Mouse (Mus musculus) brain, embryonic 18.5 days (tissue): ENCODE data around the gene Zbtb20.

ENCODE experiments used
- DNase-seq: peaks from one replicate; pipeline ENCODE4 v3.0.0-alpha.2; 2012; ENCODE audit warnings: low read depth, low spot score

Gene Zbtb20

DNA sequence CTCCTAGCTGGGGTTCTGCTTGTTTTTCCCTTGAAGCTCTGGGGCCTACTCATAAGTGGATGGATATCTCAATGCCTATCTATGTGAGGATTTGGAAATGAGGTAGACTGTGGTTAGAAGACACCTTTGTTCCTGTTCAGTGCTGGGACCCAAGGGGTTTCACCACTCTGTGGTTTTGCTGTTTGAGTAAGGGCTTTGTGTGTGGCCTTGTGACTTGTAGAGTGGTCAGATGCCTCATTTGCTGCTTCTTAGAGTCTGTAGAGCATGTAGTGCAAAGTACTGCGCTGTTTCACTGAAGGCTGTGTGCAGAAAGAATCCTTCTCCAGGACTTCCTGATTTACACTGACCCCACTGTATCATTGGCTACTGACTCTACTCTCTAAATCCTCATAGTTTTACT is 314.7 kb downstream of the Zbtb20 start:
- DNase-seq, result no peak

DNA sequence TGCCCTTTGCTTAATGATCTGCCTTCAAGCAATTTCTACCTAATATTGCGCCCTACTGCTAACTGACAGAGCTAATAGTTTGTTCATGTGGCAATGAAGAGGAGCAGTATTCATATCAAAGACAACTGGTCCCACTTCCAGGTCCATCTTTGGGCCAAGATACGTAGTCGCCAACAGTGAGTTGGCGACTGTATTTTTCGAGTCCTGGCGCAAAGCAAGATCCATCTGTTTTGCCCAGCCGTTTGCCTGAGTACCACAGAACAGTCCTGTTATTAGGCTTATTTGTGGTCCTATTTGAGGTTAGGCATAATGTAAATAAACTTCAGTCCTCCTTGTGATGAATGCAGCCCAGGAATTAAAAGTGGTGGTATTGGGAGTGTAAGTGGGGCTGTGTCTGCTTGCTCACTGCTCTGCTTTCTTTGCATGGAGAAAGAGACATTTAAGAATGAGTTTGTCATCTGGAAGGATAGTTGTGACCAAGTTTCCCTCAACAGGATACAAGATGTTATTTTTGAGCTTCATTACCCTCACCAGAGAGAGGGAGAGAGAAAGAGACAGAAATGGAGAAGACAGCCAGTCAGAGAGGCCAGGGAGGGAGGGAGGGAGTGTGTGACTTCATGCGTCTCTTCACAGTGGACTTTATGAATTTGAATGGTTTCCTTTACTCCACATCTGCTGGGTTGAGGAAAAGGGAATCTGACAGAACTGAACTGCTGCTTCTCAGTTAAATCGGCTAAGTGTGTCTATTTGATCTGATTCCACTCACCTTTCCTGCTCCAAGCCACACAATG is 315.6 kb downstream of the Zbtb20 start:
- no peak for DNase-seq

DNA sequence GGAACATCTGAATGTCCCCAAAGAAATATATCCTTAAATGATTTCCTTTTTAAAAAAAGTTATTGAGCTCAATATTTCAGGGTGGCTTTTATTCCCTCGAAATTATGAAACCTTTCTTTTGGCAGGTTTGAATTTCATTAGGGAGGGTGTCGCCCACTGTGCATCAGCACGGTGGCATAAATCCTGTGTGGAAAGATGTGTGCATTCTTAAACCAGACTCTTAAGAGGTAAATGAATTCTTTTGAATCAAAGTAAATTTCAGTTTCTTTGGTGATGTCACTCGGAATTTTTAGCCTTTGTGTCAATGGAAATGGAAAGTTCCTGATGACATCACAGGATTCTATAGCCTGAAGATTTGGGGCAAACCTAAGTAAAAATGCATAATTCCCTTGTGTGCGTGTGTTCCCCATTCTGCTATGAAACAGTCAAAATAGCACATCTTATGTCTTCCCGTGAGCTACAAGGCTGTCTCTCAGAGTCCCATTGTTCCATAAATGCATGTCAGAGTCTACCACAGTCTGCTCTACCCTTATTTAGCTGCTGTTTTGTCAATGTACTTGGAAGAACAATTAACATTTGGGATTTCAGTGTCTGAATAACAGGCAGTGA is 318.1 kb downstream of the Zbtb20 start:
- no peak for DNase-seq

DNA sequence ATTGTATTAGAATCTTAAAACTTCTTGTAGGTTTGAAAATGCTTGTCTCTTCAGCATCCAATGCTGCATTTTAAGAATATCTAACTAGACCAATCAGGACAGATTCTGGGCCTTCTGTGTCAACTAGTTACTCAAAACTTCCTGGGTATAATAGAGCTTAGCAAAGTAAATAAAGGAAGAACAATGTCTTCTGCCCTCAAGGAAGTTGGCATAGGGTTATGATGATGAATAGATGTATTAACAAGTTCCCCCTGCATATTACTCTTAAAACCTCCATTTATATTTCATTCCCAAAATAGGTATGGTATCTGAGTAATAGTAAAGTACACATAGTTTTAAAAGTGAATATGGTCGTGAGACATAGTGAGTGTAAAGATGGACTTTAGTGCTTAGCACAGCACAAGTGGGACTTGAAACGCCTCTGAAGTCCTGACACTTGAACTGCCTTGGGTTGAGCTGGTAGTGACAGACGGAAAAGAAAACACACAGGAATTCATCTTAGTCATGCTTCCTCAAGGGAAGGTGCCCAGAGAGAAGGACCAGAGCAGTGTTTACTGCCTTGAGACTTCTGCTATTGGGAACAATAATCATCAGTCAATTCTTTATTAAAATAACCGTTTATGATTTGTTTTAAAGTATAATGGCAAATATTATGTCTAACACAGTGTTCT is 341.8 kb downstream of the Zbtb20 start:
- DNase-seq, result no peak

DNA sequence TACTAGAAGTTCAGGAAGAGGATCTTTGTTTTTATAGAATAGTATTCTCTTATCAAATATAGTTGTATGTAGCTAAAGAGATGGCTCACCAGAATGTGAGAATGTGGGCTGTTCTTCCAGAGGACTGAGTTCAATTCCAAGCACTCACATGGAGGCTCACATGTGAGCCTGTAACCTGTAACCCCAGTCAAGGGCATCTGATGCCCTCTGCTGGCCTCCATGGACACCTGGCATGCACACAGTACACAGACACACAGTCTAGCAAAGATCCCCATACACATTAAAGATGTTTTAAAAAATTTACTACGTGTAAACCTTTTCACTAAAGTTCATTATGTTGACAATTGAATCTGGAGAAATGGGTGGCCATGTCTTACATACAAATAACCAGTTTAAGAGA is 343.7 kb downstream of the Zbtb20 start:
- no peak for DNase-seq

DNA sequence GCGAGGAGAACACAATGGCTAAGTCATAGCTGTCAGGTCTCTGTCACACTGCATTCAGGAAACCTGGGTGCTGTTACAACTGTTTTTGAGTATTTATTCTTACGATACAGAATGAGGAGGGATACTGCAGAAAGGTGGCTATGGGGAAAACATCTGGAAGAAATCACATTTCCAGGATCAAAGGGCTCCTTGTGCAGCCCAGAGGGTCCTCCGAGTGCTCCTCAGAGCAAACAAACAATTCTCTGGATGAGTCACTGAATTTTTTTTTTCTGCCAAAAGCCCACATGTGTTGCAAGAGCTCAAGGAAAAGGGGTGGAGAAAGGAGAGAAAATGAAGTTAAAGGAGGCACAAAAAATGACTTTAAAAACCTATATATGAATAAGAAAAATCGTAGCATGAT is 345.6 kb downstream of the Zbtb20 start:
- DNase-seq, result no peak

DNA sequence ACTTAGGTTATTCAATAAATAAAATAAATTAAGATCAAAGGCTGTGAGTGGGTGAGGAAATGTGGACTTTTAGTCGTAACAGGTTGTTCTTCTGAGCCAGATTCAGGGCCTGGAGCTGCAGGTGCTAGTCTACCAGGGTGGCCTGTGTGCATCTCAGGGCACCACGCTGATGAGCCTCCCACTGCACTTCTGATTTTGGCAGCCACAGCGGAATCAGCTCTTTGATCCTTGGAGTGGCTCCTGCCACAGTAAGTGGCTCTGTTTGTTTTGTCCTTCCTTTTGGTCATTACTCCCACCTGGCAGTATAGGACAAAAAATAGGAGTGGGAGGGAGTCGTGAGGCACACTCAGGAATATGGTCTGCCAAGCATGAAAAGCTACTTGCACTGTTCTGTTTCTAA is 354.6 kb downstream of the Zbtb20 start:
- DNase-seq, result no peak

DNA sequence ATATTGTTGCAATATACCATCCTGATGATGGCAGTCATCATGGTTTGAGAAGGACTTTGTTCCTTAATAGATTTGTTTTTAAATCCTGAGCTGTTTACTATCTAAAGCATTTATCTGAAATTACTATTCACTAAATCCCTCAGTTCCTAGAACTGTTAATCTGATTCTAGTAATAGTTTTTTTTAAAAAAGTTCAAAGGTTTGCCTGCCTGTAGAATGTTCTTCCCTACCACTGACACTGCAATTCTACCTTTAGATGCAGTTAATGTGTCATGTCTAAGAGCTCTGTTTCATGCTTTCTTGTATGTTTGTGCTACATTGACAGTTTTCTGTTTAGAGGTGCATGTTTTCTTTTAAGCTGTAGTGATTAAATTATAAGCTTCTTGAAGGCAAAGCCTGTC is 358.6 kb downstream of the Zbtb20 start:
- no peak for DNase-seq

DNA sequence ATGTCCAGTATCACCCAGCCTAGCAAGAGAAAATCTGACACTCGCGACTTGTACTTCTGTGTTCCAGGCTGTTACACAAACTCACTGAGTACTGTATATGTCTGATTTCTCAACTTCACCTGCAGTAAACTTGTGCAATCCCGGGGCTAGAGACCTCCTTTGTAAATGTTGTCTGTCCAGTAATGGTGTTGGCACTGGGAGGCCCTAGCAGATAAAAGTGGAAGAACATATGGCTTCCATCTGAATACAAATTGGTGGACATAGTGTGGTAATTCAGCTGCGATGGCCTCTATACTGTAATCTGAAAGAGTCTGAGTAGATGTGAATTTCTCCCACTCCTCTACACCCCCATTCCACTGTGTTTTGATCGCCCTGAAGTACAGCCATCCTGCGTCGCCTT is 359.6 kb downstream of the Zbtb20 start:
- DNase-seq, result no peak

DNA sequence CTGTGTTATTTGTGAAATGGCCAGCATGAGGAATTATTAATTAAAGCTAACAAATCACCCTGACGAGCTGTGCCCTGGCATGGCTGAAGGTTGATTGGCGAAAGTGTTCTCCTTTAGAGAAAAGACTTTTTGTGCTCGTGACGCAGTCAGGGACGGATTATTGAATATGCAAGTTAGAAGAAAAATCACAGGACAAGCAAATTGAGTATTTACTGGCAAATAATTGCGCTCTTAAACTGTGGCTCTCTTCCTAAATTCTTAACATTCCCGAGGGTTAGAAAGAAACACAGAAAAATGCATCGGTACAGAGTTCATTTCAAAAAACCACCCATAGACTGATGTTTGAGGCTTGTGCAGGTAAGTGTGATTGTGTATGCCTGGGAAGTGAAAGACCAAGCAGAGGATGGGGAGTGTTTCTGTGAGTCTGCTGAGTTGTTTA is 360.1 kb downstream of the Zbtb20 start:
- DNase-seq, result no peak

DNA sequence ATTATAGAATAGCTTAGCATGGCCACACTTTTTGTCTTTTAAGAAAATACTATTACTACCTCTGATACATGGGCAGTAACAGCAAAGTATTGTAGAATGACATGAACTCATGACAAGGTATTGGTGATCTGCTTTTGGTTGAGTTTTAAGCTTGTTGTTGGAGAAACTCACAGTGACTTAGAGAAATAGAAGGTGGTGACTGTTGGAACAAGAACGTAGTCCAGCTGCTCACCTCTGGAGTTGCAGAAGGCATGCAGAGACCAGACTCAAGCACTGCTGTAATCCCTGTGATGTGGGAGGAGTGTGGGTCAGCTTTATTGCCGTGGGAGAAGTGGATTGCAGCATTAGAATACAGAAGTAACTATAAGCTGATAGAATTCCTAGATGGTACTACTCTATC is 361.9 kb downstream of the Zbtb20 start:
- DNase-seq, result no peak

DNA sequence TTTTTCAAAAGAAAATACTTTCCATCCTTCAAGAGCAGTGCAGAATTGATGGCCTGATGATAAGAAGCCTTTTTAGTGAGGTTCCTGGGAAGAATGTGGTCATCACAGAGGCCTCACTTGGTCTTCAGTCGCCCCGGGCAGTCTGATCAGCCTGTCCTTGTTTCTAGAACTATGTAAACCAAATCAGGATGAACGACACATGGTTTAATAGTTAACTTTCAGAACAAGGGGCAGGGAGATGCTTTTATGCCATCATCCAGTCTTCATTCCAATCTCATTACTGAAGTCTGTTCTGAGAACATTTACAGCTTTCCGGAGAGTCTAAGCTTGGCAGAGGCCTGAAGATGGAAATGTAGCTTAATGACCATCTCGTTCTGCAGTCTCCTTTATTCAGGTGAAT is 371.3 kb downstream of the Zbtb20 start:
- DNase-seq, result no peak

DNA sequence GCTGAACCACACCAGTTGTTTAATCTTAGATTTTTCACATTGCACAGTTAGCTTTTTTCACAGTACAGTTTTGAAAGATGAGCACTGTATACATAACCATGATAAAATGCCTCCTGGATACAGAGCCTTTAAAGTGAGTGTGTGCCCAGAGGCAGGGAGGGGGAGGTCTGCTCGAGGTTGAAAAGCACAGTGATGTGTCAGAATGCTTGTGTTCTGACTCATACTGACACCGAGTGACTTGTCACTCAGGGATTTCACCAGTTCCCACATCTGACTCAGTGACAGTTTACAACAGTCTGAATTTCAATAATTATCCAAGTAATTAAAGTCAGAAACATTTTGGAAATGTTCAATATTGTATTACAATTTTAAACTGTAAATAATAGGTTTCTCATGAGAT is 377.4 kb downstream of the Zbtb20 start:
- DNase-seq, result no peak

DNA sequence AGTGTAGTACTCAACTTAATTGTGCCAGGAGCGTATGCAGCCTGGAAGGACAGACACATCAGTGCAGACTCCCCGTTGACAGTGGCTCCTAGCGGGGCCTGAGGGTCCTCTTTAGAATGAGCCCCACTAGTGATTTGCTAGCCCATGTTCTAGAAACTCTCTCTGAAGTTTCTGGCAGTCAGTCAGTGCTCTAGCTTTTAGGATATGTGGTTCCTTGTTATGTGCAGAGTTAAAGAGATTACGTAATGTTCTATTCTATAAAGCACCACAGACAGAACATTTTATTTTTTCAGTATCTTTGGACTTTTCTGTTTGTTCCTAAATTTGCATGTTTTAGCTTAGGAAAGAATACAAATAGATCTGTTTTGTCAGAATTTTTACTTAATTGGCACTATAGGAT is 378.1 kb downstream of the Zbtb20 start:
- DNase-seq, result no peak

DNA sequence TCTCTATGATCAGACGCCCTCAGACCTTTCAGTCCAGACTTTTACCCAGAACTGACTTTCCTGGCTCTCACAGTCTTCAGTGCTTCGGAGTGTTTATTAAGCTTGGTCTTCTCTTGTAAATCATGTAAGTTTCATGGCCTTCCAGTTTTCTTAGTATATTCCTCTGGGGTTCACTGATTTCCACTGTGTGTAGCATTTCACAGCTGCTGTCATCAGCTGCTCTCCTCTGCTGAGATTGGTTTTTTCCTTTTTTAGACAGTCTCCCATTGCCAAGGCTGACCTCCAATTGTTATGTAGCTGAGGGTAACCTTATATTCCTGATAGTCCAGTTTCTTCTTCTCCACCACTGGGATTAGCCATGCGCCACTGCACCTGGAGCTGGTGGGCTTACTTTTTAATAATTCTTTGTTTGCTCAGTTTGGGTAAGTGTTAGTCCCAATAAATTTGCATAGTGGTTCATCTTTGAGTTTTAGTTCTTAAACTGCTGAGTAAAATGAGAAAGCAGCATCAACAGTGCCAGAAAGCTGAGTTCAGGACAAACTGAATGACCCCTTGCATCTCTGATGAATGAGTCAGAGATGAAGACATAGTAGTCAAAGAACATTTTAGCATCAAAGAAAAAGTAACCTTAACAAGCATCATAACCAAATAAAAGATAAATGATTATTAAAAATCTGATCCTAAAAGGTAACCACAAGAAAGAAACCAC is 380.7 kb downstream of the Zbtb20 start:
- no peak for DNase-seq

DNA sequence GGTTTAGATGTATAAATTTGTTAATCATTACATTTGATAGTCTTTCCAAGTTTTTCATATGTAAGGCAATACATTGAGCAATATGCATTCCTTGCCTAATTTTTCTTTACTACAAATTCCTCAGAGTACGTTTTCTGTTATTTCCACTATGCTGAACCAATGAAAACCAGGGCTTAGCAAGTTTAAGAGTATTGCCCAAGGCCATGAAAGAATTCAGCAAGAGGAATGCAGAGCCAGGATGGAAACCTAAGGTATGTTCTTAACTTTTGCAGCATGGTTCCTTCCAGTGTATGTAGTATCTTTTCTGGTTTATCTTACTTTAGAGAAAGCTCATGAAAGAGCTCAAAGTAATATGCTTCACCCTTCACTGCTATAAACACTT is 381.2 kb downstream of the Zbtb20 start:
- no peak for DNase-seq

DNA sequence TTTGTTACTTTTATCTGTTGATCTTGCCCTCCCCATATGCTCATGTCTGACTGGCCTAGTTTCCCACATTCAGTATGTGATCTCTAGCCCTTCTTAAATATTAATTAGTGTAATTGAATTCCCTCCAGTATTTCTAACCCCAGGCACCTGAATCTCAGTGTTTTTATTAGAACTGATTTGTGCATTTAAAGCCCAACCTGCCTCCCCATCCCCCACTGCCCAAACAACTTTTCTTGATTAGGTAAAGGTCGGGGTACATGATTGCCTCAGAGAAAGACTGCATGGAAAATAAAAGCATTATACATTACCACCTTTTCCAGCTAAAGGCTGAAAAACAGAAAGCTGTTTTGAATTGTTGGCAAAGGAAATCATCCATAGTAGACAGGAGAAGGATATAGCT is 383.8 kb downstream of the Zbtb20 start:
- no peak for DNase-seq

DNA sequence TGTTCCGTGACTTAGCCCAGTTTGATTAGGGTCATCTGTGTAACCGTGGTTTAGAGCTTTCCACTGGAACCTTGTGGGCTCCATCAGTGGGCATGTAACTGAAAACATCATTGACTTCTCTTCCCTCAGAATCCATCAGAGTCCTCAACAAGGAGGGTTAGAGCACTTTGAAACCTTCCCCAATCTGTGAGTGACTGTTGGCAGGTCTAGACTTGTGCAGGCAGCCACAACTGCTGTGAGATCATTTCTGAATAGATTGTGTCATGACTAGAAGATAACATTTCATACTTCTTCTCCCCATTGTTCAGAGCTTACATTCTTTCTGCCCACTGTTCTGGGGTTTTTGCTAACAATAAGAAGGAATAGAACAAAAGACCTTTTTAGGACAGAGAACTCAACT is 385.2 kb downstream of the Zbtb20 start:
- no peak for DNase-seq

DNA sequence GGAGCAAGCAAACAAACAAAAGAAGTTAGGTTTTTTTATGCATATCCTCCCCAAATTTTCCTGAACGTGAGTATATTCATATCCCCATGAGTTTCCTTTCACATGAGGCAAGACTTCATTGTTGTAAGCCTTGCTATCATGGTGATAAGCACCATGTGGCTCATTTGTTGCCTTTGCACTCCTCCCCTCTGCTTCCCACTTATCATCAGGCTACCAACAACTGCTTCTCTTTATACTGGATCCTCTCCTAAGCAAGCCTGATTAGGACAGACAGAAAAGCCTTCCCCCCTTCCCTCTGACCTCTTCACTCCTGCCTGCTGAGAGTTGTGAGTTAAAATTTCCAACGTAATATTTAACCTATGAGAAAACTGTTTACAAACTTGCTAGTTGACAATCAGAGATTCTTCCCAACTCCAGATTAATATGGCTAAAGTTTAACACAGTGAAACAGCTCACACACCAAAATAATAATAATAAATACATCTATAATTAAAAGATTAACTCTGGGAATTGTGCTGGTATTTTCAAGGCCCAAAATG is 398.4 kb downstream of the Zbtb20 start:
- DNase-seq, result no peak

DNA sequence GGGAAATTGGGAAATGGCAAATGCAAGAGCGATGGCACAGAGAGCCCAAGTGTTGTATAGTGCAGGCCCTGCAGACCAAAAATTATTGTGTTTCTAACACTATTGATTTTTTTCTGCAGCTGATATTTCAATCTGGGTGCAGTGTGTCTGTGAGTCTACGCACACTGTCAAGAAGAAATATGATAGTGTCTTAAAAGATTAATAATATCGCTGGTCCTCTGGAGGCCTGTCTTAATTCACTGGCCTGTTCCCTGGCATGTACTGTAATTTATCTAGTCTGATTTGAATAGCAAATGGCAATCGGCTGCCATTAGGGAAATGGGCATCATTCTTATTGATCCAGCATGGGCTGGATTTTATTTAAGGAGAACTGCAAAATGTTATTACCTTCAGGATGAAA is 401.1 kb downstream of the Zbtb20 start:
- no peak for DNase-seq

DNA sequence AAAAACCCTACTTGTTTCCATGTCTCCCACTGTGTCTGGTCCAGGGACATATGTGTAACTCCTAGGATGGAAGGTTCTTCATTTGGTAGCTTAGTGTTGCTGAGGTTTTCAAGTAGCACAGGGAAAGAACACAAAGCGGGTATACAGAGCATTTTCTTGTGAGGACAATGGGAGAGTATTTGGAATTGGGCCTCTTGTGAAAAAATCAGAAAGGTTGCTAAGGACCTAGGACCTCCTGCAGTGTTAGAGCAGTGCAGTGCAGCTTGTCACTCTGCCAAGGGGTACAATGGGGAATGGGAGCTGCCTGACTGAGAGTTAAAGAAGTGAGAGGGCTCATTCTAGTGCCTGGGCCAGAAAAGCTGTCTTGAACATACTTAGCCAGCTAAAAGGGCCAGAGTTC is 410.6 kb downstream of the Zbtb20 start:
- peak; percentile 43 for DNase-seq

DNA sequence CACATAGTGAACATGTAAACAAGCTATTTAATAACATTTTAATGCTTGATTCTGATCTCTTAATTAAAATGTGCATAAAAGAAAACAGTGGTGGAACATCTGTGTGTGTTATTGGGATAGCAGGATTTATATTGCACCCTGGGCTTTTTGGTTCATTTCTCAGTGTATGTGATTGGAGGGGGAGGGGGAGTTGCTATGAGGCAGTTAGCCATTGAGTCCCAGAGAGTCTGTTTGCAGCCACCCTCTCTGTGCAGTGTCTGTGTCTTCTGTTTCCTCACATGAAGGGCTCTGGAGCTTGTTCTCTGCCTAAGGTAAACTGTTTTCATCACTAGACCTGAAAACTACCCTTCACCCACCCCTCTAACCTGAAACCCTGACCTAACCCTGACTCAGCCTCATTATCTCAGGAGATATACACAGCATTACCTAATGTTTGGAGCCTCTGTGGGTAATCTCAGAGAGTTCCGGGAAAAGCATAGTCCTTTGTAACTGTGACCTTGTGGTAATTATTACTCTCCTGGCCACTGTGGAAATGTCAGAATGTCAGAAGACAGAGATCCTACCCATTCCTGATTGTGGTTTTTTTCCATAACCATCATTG is 411.2 kb downstream of the Zbtb20 start:
- no peak for DNase-seq
